Mouse (Mus musculus) ES-E14 (cell line): ENCODE measurements around the gene Pik3ap1.

Experiments used
- CHD2 ChIP-seq: IDR thresholded peaks from 2 replicates; pipeline ENCODE4 v1.6.1; 2014; ENCODE audit warnings: mild to moderate bottlenecking, low read depth, low read length, inconsistent platforms
- MAFK ChIP-seq: IDR thresholded peaks from 2 replicates; pipeline ENCODE4 v1.6.1; 2014; ENCODE audit warnings: mild to moderate bottlenecking, low read depth, low read length, inconsistent platforms; ENCODE audit not compliant: insufficient read depth
- ZC3H11A ChIP-seq: IDR thresholded peaks from 2 replicates; pipeline ENCODE4 v1.6.1; 2012; ENCODE audit warnings: low read depth, mild to moderate bottlenecking, inconsistent platforms, low read length, borderline replicate concordance
- ZNF384 ChIP-seq: IDR thresholded peaks from 2 replicates; pipeline ENCODE4 v1.6.1; 2012; ENCODE audit warnings: low read depth, low read length, inconsistent platforms

DNA sequence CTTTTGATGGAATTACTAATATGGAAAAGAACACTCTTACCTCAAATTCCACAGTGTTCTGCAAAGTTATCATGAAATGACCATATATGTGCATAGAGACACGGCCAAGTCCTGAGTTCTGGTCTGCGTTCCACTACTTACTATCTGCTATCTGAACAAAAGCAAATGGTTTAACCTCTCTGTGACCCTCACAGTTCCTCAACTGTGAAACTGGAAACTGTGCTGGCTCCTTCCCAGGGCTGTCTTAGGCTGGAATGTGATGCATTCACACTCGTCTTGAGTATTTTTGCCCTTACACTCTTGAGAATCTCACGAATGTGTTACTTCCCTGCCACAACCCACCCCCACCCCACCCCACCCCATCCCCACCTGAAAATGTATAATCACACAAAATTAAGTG lies 135.9 kb downstream of the Pik3ap1 start:
- no peak for TF ChIP-seq MAFK
- TF ChIP-seq ZC3H11A = no peak
- TF ChIP-seq ZNF384 = no peak
- TF ChIP-seq CHD2 = no peak
